ENCODE assay signal across 9 mouse cellular contexts in genomic region chr16:93454080-93454997, GRCm38 (mm10).
DNase-seq lines count a peak whose midpoint lies in the region; ATAC-seq lines count a peak whose summit lies in the region.
"Had no signal": no experiment of that assay in that cellular context is flagged by ENCODE, and none has a peak within 500 bp of the region (broad histone marks: within the 10 kb centered on the region; RNA-seq: fewer than 3 reads in every experiment).

No protein-coding gene starts in this region.

- peaks cover 20% of the 10 kb centered on the region for H3K4me1 ChIP-seq in kidney, embryonic 15.5 days
- no peaks in the 10 kb centered on the region for H3K4me1 ChIP-seq in forebrain, embryonic 14.5 days (ENCODE audit: control insufficient read depth, insufficient read depth, low read length)
- no peaks in the 10 kb centered on the region; the same call in 1 of the 2 replicates for H3K4me1 ChIP-seq in stomach, embryonic 15.5 days

- no peak overlapping the region for H3K4me2 ChIP-seq in kidney, embryonic 15.5 days
- no peak overlapping the region for H3K4me2 ChIP-seq in forebrain, embryonic 14.5 days (ENCODE audit: low read length)
- no peak overlapping the region for H3K4me2 ChIP-seq in stomach, embryonic 15.5 days
- H3K4me2 ChIP-seq: embryonic facial prominence, embryonic 13.5 days had no signal

- no peak overlapping the region for H3K9ac ChIP-seq in kidney, embryonic 15.5 days
- no peak overlapping the region for H3K9ac ChIP-seq in forebrain, embryonic 14.5 days (ENCODE audit: low read length)
- H3K9ac ChIP-seq in stomach, embryonic 15.5 days = no peak overlapping the region
- H3K9ac ChIP-seq: embryonic facial prominence, embryonic 13.5 days had no signal

- 20% methylated on average over 8 of the region's 8 CpGs for WGBS in kidney, embryonic 15.5 days
- WGBS in forebrain, embryonic 14.5 days = 28% methylated on average over 8 of the region's 8 CpGs
- WGBS in stomach, embryonic 15.5 days = 21% methylated on average over 8 of the region's 8 CpGs

- intact Hi-C loops in left cerebral cortex, postnatal 25 days (cut with DNase I) = loop anchor here (2.0 to 10.0 kb wide), 6 partner anchors 88 to 937 kb away; no protein-coding TSS in a partner anchor

- H3K27me3 ChIP-seq in kidney, embryonic 15.5 days = peaks cover 42% of the 10 kb centered on the region
- H3K27me3 ChIP-seq in forebrain, embryonic 14.5 days (replicated peaks; ENCODE audit: control insufficient read depth, insufficient read depth, low read length) = no peaks in the 10 kb centered on the region
- no peaks in the 10 kb centered on the region for H3K27me3 ChIP-seq in stomach, embryonic 15.5 days (replicated peaks)

- no peaks in the 10 kb centered on the region for H3K36me3 ChIP-seq in kidney, embryonic 15.5 days
- no peaks in the 10 kb centered on the region for H3K36me3 ChIP-seq in forebrain, embryonic 14.5 days (ENCODE audit: control insufficient read depth, insufficient read depth, low read length)
- H3K36me3 ChIP-seq in stomach, embryonic 15.5 days = no peaks in the 10 kb centered on the region
- H3K36me3 ChIP-seq: embryonic facial prominence, embryonic 13.5 days had no signal

- no peak overlapping the region for H3K4me3 ChIP-seq in kidney, embryonic 15.5 days (replicated peaks)
- H3K4me3 ChIP-seq in forebrain, embryonic 14.5 days (ENCODE audit: low read depth, low read length) = no peak overlapping the region
- H3K4me3 ChIP-seq in stomach, embryonic 15.5 days (replicated peaks) = no peak overlapping the region
- H3K4me3 ChIP-seq: embryonic facial prominence, embryonic 13.5 days had no signal

- H3K9me3 ChIP-seq in kidney, embryonic 15.5 days (replicated peaks) = no peaks in the 10 kb centered on the region
- no peaks in the 10 kb centered on the region for H3K9me3 ChIP-seq in forebrain, embryonic 14.5 days (replicated peaks; ENCODE audit: control insufficient read depth, low read length)
- no peaks in the 10 kb centered on the region for H3K9me3 ChIP-seq in stomach, embryonic 15.5 days
- H3K9me3 ChIP-seq: embryonic facial prominence, embryonic 13.5 days had no signal

- no peak for ATAC-seq in kidney, embryonic 15.5 days (replicated peaks; ENCODE audit: low FRiP score)
- ATAC-seq in forebrain, embryonic 14.5 days = peak; percentile 50; the same call in 1 of the 2 replicates
- peak; percentile 47; the same call in 1 of the 2 replicates for ATAC-seq in stomach, embryonic 15.5 days (ENCODE audit: insufficient read depth, low FRiP score, low read depth)

- peak; percentile 38 for DNase-seq in kidney, adult 11 months
- peak; percentile 78 for DNase-seq in c-Kit-positive CD71-negative TER-119-negative erythroid progenitor cells, embryonic 14.5 days (ENCODE audit: low read depth)
- peak; percentile 93 for DNase-seq in forebrain, embryonic 14.5 days (ENCODE audit: low spot score)
- DNase-seq in induced T-regulatory cell, adult 2 months (ENCODE audit: low read depth) = peak; percentile 87
- DNase-seq in left cerebral cortex, postnatal 25 days (ENCODE audit: low spot score in 2 of 2) = peak; percentile 81 to 83
- DNase-seq in naive thymus-derived CD4-positive, alpha-beta T cell, adult 2 months (ENCODE audit: low read depth) = peak; percentile 91

- no peak overlapping the region for H3K27ac ChIP-seq in kidney, embryonic 15.5 days
- H3K27ac ChIP-seq in forebrain, embryonic 14.5 days (ENCODE audit: low read depth, low read length) = no peak overlapping the region
- no peak overlapping the region for H3K27ac ChIP-seq in stomach, embryonic 15.5 days
- H3K27ac ChIP-seq: embryonic facial prominence, embryonic 13.5 days had no signal

Comparison
In these comparisons a context has a peak if more than half of its experiments do, and no peak if none do; other contexts are left out.
1. DNase-seq: peak in every context shown above with its lines; median percentile 93 in forebrain, embryonic 14.5 days; 91 in naive thymus-derived CD4-positive, alpha-beta T cell, adult 2 months; 87 in induced T-regulatory cell, adult 2 months; 82 in left cerebral cortex, postnatal 25 days; 78 in c-Kit-positive CD71-negative TER-119-negative erythroid progenitor cells, embryonic 14.5 days; 38 in kidney, adult 11 months.